Mouse (Mus musculus) MEL (cell line): Measurements from ENCODE around the gene Ift88.

Source experiments
- MAX ChIP-seq: IDR thresholded peaks from 2 replicates; pipeline ENCODE4 v1.6.1; 2011; ENCODE audit warnings: low read length, improper control_type of control experiment
- POLR2A ChIP-seq, 2 experiments: IDR thresholded peaks; 2 replicates each; pipeline ENCODE4 v1.6.1; 2011 to 2012; ENCODE audit warnings: low read length in 2 of 2, mild to moderate bottlenecking in 2 of 2, control low read depth in 1 of 2, improper control_type of control experiment in 1 of 2, low read depth in 1 of 2, moderate library complexity in 1 of 2; ENCODE audit not compliant: control insufficient read depth in 1 of 2, insufficient read depth in 1 of 2, poor library complexity in 1 of 2
- ZC3H11A ChIP-seq: IDR thresholded peaks from 2 replicates; pipeline ENCODE4 v1.6.1; 2012; ENCODE audit warnings: low read depth, mild to moderate bottlenecking, inconsistent platforms, low read length, improper control_type of control experiment

GRCm38 (mm10) chr14:57523762-57524161, 99.9 kb downstream of the Ift88 start:
- TF ChIP-seq POLR2A (IDR thresholded peaks at IDR 0.05; ENCODE audit: control insufficient read depth in 1 of 2, insufficient read depth in 1 of 2, low read depth in 1 of 2, low read length in 2 of 2, poor library complexity in 1 of 2) (no peak), ZC3H11A (no peak), MAX (no peak)
